Mouse (Mus musculus): ENCODE measurements at regions not wholly inside any gene's neighbourhood (a gene's known extent, or its start where the extent isn't known, plus 50 kb on each side); places are given as distances from the start of the nearest gene placed in this dataset.

DNA sequence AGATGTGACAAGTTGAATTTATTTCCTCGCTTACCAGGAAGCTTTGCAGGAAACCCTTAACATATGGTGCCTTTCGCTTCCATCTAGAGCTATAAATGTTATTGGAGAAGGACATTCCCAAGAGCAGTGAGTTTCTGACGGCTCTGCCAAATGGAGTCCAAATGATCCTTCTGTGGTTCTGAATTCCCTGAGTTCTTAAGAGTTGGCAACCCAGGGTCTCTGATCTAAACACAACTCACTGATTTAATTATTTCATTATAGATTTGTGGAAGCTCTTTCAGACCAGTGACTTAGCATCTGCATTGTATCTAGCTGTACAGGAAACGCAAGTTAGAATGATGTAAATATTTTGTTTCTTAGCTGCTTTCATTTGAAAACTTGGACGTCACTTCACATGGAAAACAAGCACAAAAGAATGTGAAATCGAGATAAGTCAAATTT, 1059.5 kb downstream of the Adgrl2 start:
- TF ChIP-seq GATA1 (IDR thresholded peaks at IDR 0.05; ENCODE audit: borderline replicate concordance, low read length) (no peak), FLI1 (IDR thresholded peaks at IDR 0.05; ENCODE audit: low read length) (no peak)

Measured in megakaryocyte, embryonic 14.5 days (primary cell).